Mouse (Mus musculus) thymus, adult 18-20 months (tissue): ENCODE data around the gene Btn2a2.
A peak's percentile ranks its signal among the peaks of the same experiment; 100 is the strongest.

ENCODE experiments used
- DNase-seq, 2 experiments: peaks; one replicate each; pipeline ENCODE4 v3.0.0; 2022; ENCODE audit warnings: mixed read lengths in 2 of 2

Gene Btn2a2

DNA sequence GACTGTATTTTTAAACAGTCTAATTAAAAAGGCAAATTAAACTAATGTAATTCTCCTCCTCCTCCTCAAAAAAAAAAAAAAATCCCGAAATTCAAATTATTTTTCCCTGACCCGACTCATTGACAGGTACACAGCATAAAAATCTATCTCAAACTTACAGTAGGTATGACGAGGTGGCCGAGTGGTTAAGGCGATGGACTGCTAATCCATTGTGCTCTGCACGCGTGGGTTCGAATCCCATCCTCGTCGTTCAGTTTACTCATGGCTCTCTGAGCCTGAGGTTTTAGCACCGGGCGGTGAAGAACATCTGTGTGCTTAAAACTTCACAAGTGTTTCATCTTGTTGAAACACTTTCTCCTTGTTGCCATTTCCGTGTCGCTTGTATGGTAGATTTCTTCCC is 33.0 kb upstream of the Btn2a2 start:
- peak; percentile 77 to 87 for DNase-seq

DNA sequence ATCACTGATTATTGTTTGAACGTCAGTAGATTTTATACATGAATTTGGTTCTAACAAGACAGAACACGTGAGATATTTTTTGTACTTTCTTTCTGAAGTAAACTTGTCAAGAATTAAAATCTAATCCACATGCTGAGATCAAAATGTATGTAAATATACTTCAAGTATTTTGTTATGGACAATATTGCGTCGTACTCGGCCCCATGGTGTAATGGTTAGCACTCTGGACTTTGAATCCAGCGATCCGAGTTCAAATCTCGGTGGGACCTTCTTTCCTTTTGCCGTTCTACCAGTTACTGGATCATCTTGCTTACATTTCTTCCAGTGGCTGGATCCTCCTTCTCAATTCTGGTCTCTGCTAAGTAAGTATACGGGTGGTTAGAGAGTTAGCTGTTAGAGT is 30.8 kb upstream of the Btn2a2 start:
- peak; percentile 41 to 60 for DNase-seq

DNA sequence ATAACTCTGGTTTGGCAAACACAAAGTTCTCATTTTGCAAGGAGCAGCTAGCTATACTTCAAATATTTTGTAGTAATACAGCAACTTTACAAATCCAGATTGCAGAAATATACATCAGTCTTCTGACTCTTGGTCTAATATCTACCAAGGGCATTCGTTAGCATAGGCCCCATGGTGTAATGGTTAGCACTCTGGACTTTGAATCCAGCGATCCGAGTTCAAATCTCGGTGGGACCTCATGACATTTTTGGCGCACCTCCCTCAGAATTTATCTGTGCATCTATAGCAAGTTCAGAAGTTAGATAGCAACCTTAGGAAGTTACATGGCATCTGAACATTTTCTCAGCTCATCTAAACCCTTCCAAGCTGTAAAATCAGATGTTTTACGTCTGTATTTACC is 30.2 kb upstream of the Btn2a2 start:
- DNase-seq, result peak; percentile 43 to 72

DNA sequence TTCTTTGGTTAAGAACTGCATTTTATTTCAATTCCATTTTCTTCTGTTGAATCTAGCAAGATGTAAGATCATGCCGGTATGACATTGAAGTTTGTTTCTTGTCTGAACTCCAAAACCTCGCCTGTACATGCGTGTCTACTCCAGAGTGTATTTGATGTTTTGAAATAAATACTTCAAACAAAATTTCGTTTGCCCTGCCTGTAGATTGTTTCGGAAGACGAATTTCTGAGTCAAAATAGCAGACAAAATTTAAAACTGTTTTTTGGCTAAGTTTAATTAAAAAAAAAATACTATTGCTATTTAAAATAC is 29.6 kb upstream of the Btn2a2 start:
- DNase-seq, result no peak

DNA sequence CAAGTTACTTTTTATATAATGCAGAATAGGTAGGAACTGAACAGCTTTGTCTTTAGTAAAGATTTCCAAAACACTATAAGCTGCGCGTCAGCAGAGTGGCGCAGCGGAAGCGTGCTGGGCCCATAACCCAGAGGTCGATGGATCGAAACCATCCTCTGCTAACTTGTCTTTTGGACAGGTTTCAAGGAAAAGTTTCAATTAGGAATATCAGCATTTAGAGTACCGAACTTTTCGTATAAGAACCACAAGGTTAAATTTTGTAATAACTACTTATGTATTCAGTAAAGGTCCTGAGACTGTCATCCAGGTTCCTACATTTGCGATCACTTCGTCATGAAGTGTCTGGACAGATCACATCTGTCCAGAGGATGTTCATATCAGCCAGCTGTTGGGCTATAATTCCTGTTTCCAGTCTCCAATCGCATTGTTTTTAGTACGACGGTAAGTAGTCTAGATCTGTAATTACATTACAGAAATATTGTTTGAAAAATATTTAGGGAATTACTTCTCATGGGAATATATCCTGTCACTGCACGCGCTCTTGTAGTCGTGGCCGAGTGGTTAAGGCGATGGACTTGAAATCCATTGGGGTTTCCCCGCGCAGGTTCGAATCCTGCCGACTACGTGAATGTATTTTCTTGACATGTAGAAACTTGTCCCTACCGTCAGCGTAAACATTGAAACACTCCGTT is 29.1 kb upstream of the Btn2a2 start:
- peak; percentile 76 to 86 for DNase-seq

DNA sequence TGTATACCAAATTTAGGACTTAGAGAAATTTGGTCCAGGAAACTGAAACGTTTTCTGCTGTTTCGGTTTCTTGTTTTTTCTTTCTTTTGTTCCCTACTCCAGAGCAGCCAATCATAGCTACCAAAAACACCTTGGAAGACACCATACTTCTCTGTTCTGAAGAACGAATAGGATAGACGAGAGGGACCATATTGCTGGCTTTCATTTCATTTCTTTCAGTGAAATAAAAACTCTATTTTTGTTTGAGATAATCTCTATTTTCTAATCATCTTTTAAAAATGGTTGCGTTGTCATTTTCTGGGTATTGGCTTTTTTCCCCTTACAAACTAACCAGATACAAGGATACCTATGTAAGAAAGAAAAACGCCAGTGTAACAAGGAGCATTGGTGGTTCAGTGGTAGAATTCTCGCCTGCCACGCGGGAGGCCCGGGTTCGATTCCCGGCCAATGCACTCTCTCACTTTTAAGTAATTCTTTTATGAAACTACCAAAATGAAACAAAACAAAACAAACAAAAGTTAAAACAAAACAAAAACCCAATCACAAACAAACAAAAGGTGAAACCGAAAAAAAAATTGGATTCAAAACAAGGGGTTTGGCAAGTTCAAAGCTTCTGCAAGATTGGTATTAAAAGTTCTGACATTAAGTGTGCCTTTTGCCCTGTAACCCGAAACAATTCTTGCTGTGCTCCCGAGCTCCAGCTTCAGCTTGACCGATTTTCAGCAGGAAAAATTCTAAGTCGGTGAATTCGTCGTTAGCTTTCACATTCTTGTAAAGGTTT is 28.4 kb upstream of the Btn2a2 start:
- DNase-seq, result peak; percentile 47 to 69

DNA sequence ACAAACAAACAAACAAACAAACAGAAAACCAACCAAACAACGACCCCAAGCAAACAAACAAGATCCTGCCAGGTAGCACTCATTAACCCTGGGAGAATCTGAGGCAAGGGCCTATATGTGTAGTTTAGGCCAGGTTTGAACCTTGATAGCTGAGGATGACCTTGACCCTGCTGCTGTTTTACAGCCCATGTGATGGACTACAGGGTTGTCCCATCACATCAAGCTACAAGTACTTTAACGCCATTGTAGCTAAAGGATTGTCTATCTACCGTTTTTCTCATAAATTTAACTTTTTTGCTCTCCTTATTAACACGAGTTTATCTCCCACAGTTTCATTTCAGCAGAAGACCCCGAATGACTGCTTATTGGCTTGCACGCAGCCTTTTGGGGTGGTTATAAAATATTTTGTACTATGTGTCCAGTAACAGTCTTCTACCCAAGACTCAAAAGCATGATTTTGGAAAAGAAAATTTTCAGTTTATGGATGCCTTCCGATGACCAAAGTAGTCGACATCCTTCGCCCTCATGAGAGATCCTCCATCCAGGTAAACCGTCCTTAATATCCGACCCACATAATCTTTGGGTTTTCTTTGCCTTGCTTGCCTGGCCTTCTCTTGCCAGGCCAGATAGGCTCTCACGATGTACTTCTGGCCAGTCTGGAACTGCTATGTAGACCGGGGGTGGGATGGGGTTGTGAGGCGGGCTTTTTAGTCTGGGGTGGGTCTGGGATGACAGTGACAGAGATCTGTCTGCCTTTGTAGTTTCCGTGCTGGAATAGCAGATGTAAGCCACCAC is 27.4 kb upstream of the Btn2a2 start:
- no peak for DNase-seq

DNA sequence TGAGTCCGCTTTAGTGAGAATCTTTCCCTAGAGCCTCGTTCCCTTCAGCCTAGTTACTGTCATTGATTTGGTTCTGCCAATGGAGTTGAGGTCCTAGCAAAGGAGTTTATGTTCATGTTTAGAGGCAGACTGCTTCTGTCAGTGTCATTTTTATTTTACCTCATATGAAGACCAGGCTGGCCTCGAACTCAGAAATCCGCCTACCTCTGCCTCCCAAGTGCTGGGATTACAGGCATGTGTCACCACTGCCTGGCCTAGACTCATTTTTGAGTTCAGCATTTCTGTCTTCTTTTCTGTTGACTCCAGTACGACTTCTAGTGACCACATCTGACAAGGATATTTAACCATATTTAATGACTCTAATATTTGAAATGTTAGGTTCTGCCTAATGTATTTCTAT is 26.6 kb upstream of the Btn2a2 start:
- no peak for DNase-seq

DNA sequence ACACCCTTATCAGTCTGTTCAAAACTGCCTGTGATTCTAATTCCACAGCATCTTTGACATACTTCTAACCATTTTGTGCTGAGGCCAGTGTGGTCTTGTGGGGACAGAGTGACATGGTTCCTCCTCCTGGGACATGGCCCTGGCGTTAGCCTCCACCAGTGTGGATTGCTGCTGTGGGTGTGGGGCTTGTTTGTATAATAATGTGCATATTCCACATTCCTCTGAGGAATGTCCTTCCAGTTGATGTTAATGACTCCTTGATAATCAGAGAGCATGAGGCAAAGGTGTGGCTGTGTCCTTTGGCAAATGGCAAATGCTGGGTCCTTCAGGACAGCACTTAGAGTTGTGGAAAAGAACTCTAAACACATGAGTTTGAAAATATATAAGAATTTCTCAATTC is 24.9 kb upstream of the Btn2a2 start:
- no peak for DNase-seq

DNA sequence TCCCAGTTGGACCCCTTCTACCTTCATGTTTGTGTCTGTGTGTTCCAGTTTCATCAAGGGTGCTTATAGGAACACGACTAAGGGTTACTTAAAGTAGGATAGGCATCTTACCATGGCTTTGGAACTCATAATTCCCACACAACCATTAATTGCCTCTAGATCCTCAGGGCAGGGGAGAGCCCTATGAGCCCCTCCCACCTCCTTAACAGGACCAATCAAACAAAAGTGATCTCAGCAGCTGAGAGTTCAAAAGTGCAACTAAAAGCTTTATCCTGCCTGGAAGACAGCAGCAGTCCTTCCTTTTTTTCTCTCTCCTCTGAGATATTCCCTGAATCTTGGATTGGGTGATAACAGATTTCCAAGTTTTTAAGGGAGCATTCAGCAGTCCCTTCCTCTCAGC is 21.5 kb upstream of the Btn2a2 start:
- DNase-seq, result no peak

DNA sequence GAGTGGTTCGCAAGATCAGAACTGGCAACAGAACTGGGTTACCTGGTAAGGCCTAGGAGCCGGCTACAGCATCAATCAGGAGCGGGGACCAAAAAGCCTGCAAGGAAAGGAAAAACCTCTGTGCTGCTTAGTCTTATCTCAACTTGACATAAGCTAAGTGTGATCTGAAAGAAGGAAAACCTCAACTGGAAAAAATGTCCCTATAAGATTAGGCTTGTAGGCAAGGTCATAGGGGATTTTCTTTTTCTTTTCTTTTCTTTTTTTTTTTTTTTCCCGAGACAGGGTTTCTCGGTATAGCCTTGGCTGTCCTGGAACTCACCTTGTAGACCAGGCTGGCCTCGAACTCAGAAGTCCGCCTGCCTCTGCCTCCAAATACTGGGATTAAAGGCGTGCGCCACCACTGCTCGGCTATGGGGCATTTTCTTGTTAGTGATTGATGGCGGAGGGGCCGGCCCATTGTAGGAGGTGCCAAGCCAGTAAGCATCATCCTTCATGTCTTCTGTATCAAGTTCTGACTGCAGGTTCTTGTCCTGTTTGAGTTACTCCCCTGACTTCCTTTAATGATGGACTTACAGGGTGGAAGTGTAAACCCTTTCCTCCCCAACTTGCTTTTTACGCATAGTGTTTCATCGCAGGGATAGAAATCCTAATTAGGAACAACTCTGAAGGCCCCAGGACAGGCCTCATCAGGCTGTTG is 18.3 kb upstream of the Btn2a2 start:
- DNase-seq, result no peak

DNA sequence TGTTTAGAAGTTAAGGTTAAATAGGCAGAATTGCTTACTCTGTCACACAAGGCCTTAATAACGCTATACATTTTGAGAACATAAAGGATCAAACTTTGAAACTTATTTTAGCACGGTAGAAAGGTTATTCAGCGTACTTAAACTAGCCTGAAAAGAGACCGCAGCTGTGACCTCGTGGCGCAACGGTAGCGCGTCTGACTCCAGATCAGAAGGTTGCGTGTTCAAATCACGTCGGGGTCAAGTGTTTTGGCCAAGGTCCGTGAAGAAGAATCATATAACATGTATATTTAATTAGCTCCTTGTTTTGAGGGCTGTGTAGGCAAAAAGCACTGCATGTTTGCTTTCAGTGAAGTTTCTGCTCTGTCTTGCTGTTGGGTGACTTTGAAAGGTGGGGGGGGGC is 17.7 kb upstream of the Btn2a2 start:
- no peak for DNase-seq

DNA sequence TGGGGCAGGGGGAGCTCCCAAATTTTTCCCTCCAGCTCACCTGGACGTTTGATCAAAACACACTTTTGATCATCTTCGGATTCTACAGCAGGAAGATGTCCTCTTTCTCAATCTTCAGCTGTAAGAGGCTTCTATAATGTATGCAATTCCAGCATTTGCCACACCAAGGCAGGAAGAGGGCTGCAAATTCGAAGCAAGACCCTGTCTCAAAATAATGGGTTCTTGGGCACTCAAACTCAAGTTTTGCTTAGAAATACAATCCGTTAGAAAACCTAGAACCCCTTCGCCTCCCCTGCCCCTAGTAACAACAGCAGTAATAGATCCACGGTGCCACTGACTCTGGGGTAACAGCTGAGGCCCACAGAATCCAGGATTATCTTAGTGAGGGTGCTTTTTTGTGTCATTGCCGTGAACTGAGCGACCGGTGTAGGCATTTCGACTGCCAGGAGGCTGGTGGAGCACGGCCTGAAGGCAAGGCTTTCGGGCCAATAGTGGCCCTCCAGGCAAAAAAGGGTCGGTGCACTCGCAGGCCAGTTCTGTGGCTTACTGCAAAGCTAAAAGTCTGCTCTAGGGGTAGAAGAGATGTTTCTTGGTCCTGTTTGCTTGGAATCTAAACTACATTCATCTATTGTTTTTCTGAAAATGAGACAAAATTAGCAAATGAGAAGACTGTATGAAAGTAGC is 17.1 kb upstream of the Btn2a2 start:
- DNase-seq, result no peak

DNA sequence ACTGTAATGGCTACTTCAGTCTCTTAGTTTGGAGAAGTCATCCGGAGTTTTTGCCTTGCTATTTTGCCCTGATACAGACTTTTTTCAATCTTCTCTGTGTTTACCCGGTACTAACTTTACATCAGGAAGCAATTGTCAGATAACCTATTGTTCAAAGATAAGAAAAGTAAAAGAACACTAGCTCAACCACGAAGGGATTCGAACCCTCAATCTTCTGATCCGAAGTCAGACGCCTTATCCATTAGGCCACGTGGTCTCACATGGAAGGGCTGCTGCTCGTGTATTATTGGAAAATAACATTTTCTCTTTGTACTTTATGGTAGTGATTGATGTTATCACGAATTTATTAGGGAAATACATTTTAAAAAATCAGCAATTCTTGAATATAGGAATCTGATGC is 15.1 kb upstream of the Btn2a2 start:
- peak in 1 of 2 experiments; percentile 32 for DNase-seq

DNA sequence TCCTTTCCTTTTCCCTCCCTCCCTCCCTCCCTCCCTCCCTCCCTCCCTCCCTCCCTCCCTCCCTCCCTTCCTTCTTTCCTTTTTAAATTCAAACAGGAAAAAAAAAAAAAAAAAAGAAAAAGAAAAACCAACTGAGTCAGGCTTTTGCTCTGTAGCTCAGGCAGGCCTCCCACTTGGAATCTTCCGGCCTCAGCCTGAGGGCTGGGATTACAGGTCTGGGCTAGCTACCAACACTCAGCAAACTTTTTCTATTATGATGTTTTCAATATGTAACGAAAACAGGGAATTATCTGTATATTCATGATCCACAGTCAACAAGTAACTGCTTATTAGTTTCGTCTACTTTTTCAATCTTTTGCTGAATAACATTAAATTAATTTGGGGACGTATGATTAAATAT is 14.3 kb upstream of the Btn2a2 start:
- no peak for DNase-seq

DNA sequence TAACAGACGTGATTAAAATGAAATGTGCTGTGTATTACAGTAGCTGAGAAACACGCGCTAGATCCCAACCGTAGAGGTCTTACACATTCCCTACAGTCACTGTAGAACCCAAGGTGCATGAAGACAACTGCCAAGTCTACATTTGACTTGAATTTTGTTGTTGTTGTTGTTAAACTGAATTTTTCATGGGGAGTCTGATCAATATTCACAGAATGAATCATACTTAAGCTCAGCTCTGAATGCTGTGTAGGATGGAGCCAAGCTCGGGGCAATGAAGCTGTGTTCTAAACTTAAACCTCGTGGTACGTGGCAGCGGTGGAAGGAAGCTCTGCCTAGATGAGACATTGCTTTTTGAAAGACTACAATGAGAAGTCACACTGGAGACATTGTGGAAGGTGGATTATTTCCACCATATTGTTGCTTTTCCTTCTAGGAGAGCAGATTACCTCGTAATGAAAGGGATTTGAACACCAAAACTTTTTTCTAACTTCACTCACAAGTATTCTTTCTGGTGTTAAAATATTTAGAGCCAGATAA is 13.4 kb upstream of the Btn2a2 start:
- DNase-seq, result no peak

DNA sequence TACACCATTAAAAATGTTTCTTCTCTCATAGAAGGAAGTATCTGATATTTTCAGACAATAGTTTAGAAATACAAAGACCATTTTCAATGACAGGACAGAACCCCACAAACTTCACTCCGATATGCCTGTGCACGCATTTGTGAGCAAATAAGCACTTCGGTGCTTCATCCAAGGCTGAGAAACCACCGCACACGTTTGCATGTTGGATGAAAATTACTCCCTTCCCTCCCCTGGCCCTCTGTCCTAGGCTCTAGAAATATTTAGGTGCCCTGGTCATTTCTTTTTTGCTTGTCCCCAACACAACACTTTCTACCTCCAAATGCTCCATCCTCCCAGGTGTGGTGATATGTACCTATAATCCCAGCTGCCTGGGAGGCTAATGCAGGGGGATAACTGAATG is 12.9 kb upstream of the Btn2a2 start:
- DNase-seq, result no peak

DNA sequence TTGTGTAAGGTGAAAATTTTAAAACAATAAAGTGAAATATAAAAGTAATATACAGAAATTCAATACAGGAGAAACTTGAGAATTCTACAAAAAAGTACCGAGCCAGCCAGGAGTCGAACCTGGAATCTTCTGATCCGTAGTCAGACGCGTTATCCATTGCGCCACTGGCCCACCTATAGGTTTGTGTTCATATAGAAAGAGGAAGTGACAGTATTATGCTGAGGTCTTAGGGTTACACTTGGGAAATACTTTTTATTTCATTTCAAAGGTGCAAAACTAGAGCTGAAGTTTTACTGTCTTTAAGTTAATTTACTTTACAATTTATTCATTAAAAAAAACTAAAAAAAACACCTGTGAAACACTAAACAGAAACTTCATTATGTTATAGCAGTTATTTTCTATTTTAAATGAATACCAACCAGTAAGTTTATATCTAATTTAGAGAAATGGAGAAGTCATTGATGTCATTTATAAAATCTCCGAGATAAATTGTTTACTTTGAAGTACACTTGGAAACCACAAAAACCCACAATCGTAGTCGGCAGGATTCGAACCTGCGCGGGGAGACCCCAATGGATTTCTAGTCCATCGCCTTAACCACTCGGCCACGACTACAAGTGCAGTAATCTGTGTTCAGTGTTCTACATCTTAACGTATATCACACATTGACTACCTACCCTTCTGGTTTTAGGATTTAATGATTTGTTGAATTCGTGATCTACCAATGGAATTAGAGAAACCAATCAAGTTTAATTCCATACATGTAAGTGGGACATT is 12.0 kb upstream of the Btn2a2 start:
- peak; percentile 39 to 61 for DNase-seq

DNA sequence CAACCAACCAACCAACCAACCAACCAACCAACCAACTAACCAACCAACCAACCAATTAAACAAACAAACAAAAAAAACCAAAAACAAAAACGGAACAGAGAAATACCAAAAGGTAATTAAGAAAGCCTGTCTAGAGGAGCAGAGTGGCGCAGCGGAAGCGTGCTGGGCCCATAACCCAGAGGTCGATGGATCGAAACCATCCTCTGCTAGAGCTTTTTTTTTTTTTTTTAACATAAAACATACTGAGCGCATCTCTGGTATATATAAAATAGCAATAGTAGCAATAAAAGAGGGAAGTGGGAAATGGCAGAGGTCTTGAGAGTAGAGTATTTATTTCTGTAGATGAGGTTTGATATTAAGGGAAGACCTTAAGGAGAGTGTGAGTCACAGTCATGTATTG is 11.3 kb upstream of the Btn2a2 start:
- DNase-seq, result no peak

DNA sequence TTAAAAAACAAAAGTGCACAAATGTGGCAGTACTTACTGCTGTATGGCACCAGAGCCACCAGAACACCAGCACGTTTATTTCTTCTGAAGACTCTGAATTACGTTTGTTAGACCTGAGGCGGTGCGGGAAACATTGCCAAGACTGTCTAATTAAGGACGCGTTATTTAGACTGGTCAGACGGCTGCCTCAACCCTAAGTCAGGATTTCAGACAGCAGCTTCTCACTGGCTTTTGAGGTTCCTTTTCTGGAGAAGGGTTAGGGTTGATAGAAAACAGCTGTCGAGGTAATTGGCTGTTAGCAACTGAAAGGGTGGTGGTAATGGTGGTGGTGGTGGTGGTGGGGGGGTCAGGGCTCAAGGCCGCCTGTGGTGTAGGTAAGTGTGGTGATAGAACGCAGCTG is 10.0 kb upstream of the Btn2a2 start:
- no peak for DNase-seq

DNA sequence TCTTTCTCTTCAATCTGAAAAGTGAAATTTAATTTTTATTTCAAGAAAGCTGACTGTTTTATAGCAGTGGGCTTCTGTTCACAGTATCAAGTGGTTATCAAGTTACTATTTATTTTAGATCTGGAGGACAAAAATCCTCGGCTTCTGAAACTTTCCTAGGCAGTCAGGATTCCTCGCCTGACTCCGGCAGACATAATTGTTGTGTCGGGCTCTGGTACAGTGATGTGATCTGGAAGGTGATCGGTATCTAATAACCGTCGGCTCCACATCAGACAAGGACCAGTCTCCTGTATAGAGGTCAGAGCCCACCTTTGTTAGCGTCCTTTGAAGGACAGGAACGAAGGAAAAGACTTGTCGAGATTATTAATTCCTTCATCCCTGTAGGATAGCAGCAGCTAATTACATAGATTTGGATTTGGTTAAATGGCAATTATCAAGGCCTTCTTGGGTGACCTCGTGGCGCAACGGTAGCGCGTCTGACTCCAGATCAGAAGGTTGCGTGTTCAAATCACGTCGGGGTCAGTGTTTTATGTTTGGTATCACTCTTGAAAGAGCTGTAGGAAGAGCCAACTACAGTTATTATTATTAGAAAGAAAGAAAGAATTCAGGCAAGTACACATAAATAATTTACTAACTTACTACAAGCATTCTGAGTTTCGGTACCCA is 9.1 kb upstream of the Btn2a2 start:
- DNase-seq, result no peak
